Mouse (Mus musculus) hindbrain, embryonic 14.5 days (tissue): ENCODE data around the gene Eef1g. TPM values are rescaled to one million over a fixed set of nuclear protein-coding genes. Genes with fewer than 3 reads are reported as not detected.

Source experiments
- ATAC-seq: fragments of 200-750 bp; cut with Nextera tagmentation; 2 replicates; pipeline ENCODE4 v1.8.0; 2017; ENCODE audit warnings: moderate number of reproducible peaks, mild to moderate bottlenecking, moderate TSS enrichment, moderate library complexity; ENCODE audit not compliant: low FRiP score
- DNase-seq: peaks from one replicate; pipeline ENCODE4 v3.0.0-alpha.2; 2015; ENCODE audit warnings: low spot score
- H3K27ac ChIP-seq: fragments of 300-500 bp; sonication (generic); 2 replicates; pipeline ENCODE4 v1.5.1; 2014; ENCODE audit warnings: mild to moderate bottlenecking, moderate library complexity
- H3K27me3 ChIP-seq: fragments of 300-500 bp; sonication (generic); 2 replicates; pipeline ENCODE4 v1.6.1; 2014; ENCODE audit warnings: mild to moderate bottlenecking, low read length, mixed read lengths; ENCODE audit not compliant: control insufficient read depth, insufficient read depth
- H3K36me3 ChIP-seq: fragments of 300-500 bp; sonication (generic); replicated peaks from 2 replicates; pipeline ENCODE4 v1.6.1; 2014; ENCODE audit not compliant: control insufficient read depth, insufficient read depth
- H3K4me1 ChIP-seq: fragments of 300-500 bp; sonication (generic); replicated peaks from 2 replicates; pipeline ENCODE4 v1.6.1; 2014; ENCODE audit warnings: antibody characterized with exemption, low read length, mixed read lengths; ENCODE audit not compliant: control insufficient read depth, insufficient read depth
- H3K4me2 ChIP-seq: fragments of 300-500 bp; sonication (generic); replicated peaks from 2 replicates; pipeline ENCODE4 v1.6.1; 2014; ENCODE audit warnings: mild to moderate bottlenecking, moderate library complexity
- H3K4me3 ChIP-seq: fragments of 300-500 bp; sonication (generic); replicated peaks from 2 replicates; pipeline ENCODE4 v1.5.1; 2014; ENCODE audit warnings: mild to moderate bottlenecking, low read length
- H3K9ac ChIP-seq: fragments of 300-500 bp; sonication (generic); 2 replicates; pipeline ENCODE4 v1.6.1; 2014
- H3K9me3 ChIP-seq: fragments of 300-500 bp; sonication (generic); 2 replicates; pipeline ENCODE4 v1.6.1; 2016; ENCODE audit warnings: low read length; ENCODE audit not compliant: control insufficient read depth
- WGBS: fragments of 180-500 bp; shearing (Covaris S2); extraction: QIAGEN DNeasy Blood & Tissue Kit; methylation state at CpG from one replicate; pipeline ENCODE4 v1.1.7; 2014; 5-methylcytosine and 5-hydroxymethylcytosine counted together
- polyA plus RNA-seq: library from polyadenylated mRNA; unstranded; fragments of >200 nt; fragmentation: Nextera tagmentation; extraction: Ambion mirVana; gene quantifications from 2 replicates; pipeline ENCODE4 v1.2.1, GENCODE M21; 2014

Eef1g gene
- polyA plus RNA-seq: 308 and 316 TPM in 2 replicates

- peak within 1 kb of the TSS; percentile 95 for H3K9ac ChIP-seq
- H3K4me2 ChIP-seq: peak within 1 kb of the TSS; percentile 90
- H3K27ac ChIP-seq: peak within 1 kb of the TSS; percentile 85
- peak; percentile 99 for ATAC-seq
- no peaks in the 10 kb centered on the region for H3K9me3 ChIP-seq
- peak; percentile 94 for DNase-seq
- 1% methylated on average over 52 of the region's 52 CpGs for WGBS
- peaks cover 78% of the 10 kb centered on the region for H3K36me3 ChIP-seq
- peaks cover 20% of the 10 kb centered on the region for H3K4me1 ChIP-seq
- no peaks in the 10 kb centered on the region for H3K27me3 ChIP-seq
- H3K4me3 ChIP-seq: peak within 1 kb of the TSS; percentile 85
These were observed at the start of gene Eef1g for GRCm38 (mm10) chr19:8966590-8967372. Eef1g (plus strand) TSS chr19:8967041.

- no peaks in the 10 kb centered on the region for H3K27me3 ChIP-seq
- no peak overlapping the region for H3K27ac ChIP-seq
- no peak overlapping the region for H3K9ac ChIP-seq
- 94% methylated on average over 3 of the region's 3 CpGs for WGBS
- ATAC-seq (no peak), DNase-seq (no peak)
- peaks cover 44% of the 10 kb centered on the region for H3K36me3 ChIP-seq
- no peaks in the 10 kb centered on the region for H3K9me3 ChIP-seq
- peaks cover 17% of the 10 kb centered on the region for H3K4me1 ChIP-seq
- H3K4me2 ChIP-seq: no peak overlapping the region
- H3K4me3 ChIP-seq: peak overlapping the region; percentile 93; the same call in 1 of the 2 replicates
These were observed 47.8 kb upstream of the Eef1g start for GRCm38 (mm10) chr19:8919000-8919399.

GRCm38 (mm10) chr19:8919684-8920072 lies 47.2 kb upstream of the Eef1g start:
- Histone ChIP-seq H3K36me3 (peaks cover 38% of the 10 kb centered on the region), H3K4me3 (peak overlapping the region; percentile 93), H3K27me3 (no peaks in the 10 kb centered on the region), H3K9me3 (no peaks in the 10 kb centered on the region), H3K9ac (peak overlapping the region; percentile 89; the same call in 1 of the 2 replicates), H3K27ac (peak overlapping the region; percentile 84), H3K4me2 (peak overlapping the region; percentile 69), H3K4me1 (peaks cover 17% of the 10 kb centered on the region)
- WGBS: 73% methylated on average over 6 of the region's 6 CpGs
- DNase-seq (no peak), ATAC-seq (no peak)

- 3% methylated on average over 40 of the region's 50 CpGs for WGBS
- DNase-seq: peak; percentile 89
- peak; percentile 98 for ATAC-seq
These were observed 46.6 kb upstream of the Eef1g start, which contains the start of gene B3gat3 for GRCm38 (mm10) chr19:8920073-8920736. B3gat3 (plus strand) TSS chr19:8920374.

GRCm38 (mm10) chr19:8920836-8921291 lies 46.0 kb upstream of the Eef1g start:
- Histone ChIP-seq H3K9ac (peak overlapping the region; percentile 89), H3K9me3 (no peaks in the 10 kb centered on the region), H3K4me1 (peaks cover 17% of the 10 kb centered on the region), H3K4me3 (peak overlapping the region; percentile 93), H3K4me2 (peak overlapping the region; percentile 69), H3K27ac (peak overlapping the region; percentile 84), H3K36me3 (peaks cover 34% of the 10 kb centered on the region), H3K27me3 (no peaks in the 10 kb centered on the region)
- ATAC-seq: no peak; the same call in 1 of the 2 replicates
- WGBS: 2% methylated on average over 6 of the region's 6 CpGs
- DNase-seq: peak; percentile 55

More at GRCm38 (mm10) chr19:8920073-8920736, 46.6 kb upstream of the Eef1g start, which contains the start of gene B3gat3:
- Histone ChIP-seq H3K9ac (peak within 1 kb of the TSS; percentile 89), H3K27me3 (no peaks in the 10 kb centered on the region), H3K9me3 (no peaks in the 10 kb centered on the region), H3K4me2 (peak within 1 kb of the TSS; percentile 69), H3K4me3 (peak within 1 kb of the TSS; percentile 93), H3K36me3 (peaks cover 34% of the 10 kb centered on the region), H3K4me1 (peaks cover 17% of the 10 kb centered on the region), H3K27ac (peak within 1 kb of the TSS; percentile 84)

GRCm38 (mm10) chr19:8921741-8922140 lies 45.1 kb upstream of the Eef1g start:
- H3K9ac ChIP-seq: peak overlapping the region; percentile 89
- DNase-seq (no peak), ATAC-seq (no peak)
- H3K27me3 ChIP-seq: no peaks in the 10 kb centered on the region
- WGBS: 81% methylated on average over 9 of the region's 9 CpGs
- no peak overlapping the region for H3K27ac ChIP-seq
- H3K36me3 ChIP-seq: peaks cover 34% of the 10 kb centered on the region
- peak overlapping the region; percentile 93 for H3K4me3 ChIP-seq
- peaks cover 17% of the 10 kb centered on the region for H3K4me1 ChIP-seq
- peak overlapping the region; percentile 69 for H3K4me2 ChIP-seq
- no peaks in the 10 kb centered on the region for H3K9me3 ChIP-seq

GRCm38 (mm10) chr19:8926766-8927165 lies 40.1 kb upstream of the Eef1g start:
- 100% methylated on average over 2 of the region's 2 CpGs for WGBS
- no peak overlapping the region for H3K9ac ChIP-seq
- no peak for ATAC-seq

GRCm38 (mm10) chr19:8927891-8928525 lies 38.8 kb upstream of the Eef1g start:
- H3K9me3 ChIP-seq: no peaks in the 10 kb centered on the region
- H3K4me2 ChIP-seq: no peak overlapping the region
- peaks cover 34% of the 10 kb centered on the region for H3K36me3 ChIP-seq
- peaks cover 11% of the 10 kb centered on the region; the same call in 1 of the 2 replicates for H3K4me1 ChIP-seq
- ATAC-seq: no peak
- H3K4me3 ChIP-seq: no peak overlapping the region
- 90% methylated on average over 12 of the region's 12 CpGs for whole genome bisulfite sequencing
- H3K27ac ChIP-seq: no peak overlapping the region
- H3K27me3 ChIP-seq: no peaks in the 10 kb centered on the region
- H3K9ac ChIP-seq: no peak overlapping the region
- no peak for DNase-seq

More at GRCm38 (mm10) chr19:8926766-8927165, 40.1 kb upstream of the Eef1g start:
- H3K27ac ChIP-seq: no peak overlapping the region
- H3K4me2 ChIP-seq: no peak overlapping the region
- H3K36me3 ChIP-seq: peaks cover 36% of the 10 kb centered on the region
- peaks cover 13% of the 10 kb centered on the region for H3K4me1 ChIP-seq
- DNase-seq: no peak
- no peaks in the 10 kb centered on the region for H3K27me3 ChIP-seq
- H3K9me3 ChIP-seq: no peaks in the 10 kb centered on the region
- no peak overlapping the region for H3K4me3 ChIP-seq
